Mouse (Mus musculus): ENCODE measurements around the gene Ltb.

DNA sequence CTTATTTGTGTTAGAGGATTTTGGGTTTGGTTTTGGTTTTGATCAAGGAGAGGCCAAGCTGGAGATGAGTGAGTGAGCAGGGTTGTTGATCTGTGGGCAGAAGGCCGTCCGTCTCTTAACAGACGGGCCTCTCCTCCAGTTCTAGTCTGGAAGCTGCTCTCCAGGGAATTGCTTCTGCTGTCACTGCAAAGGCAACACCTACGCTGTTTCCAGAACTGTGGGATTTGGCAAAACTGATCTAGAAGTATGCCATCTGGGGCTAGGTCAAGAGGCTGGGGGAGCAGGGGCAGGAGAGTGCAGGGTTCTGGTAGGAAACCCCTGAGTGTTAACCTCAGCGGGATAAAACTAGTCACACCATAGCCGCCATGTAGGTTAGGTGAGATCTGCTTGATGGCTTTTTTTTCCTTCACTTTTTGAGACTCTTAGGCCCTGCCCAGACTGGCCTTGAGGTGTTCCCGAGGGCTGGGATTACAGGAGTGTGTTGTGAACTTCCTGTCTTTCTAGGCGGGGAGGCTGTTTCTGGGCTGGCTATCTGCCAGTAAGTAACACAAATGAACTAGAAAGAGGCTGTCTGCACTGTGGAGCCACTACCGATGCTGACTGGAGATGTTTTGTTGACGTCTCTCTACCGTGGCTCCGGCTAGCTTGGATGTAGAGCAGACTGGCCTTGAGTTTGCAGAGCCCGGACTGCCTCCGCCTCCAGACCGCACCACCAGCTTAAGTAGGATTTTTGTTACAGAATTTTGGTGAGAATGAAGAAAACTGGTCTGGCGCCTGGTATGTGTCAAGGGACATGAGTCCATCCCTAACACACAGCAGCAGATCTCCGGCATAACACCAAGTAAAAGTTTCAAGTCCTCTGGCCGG is 39.1 kb downstream of the Ltb start, which contains the start of gene Atp6v1g2:
- no peak for TF ChIP-seq CTCF (IDR thresholded peaks at IDR 0.05; ENCODE audit: low read depth, low read length)
- no peak for TF ChIP-seq TAL1 (conservative IDR thresholded peaks at IDR 0.05; ENCODE audit: low read depth, low read length)
- TF ChIP-seq GATA1 (IDR thresholded peaks at IDR 0.05; ENCODE audit: borderline replicate concordance, low read length), result no peak
- no peak for TF ChIP-seq POLR2AphosphoS5 (IDR thresholded peaks at IDR 0.05; ENCODE audit: insufficient replicate concordance, low read depth, low read length)
- no peak for TF ChIP-seq GATA2 (IDR thresholded peaks at IDR 0.05; ENCODE audit: borderline replicate concordance, low read depth, low read length)
